Mouse (Mus musculus): Measurements from ENCODE around the gene Gabra2. TPM values are rescaled to one million over a fixed set of nuclear protein-coding genes. Genes with fewer than 3 reads are reported as not detected.

The Gabra2 gene
- polyA plus RNA-seq, 1 experiment from 2014 or later: 0.06 TPM

GRCm38 (mm10) chr5:71091926-71092325 is 3.7 kb downstream of the Gabra2 start:
- H3K27ac ChIP-seq (ENCODE audit: low read length): no peak overlapping the region
- no peaks in the 10 kb centered on the region for H3K9me3 ChIP-seq (ENCODE audit: control insufficient read depth, low read length)
- ATAC-seq (ENCODE audit: low read depth): no peak
- H3K4me3 ChIP-seq (ENCODE audit: low read length): no peak overlapping the region
- no peak overlapping the region for H3K4me2 ChIP-seq (ENCODE audit: low read depth, low read length)
- 46% methylated on average over 2 of the region's 2 CpGs for WGBS
- no peak overlapping the region for H3K9ac ChIP-seq (ENCODE audit: low read length)
- H3K36me3 ChIP-seq (ENCODE audit: control insufficient read depth, insufficient read depth, low read length): no peaks in the 10 kb centered on the region
- peaks cover 14% of the 10 kb centered on the region for H3K27me3 ChIP-seq (ENCODE audit: control insufficient read depth, insufficient read depth, low read depth, low read length)
- H3K4me1 ChIP-seq (replicated peaks; ENCODE audit: control insufficient read depth, insufficient read depth, low read length): peaks cover 5% of the 10 kb centered on the region; the same call in 1 of the 2 replicates

- H3K27me3 ChIP-seq (ENCODE audit: control insufficient read depth, insufficient read depth, low read depth, low read length): no peaks in the 10 kb centered on the region
- no peak overlapping the region for H3K27ac ChIP-seq (ENCODE audit: low read length)
- ATAC-seq (ENCODE audit: low read depth): no peak
- H3K9ac ChIP-seq (ENCODE audit: low read length): no peak overlapping the region
- H3K4me2 ChIP-seq (ENCODE audit: low read depth, low read length): no peak overlapping the region
- H3K4me1 ChIP-seq (replicated peaks; ENCODE audit: control insufficient read depth, insufficient read depth, low read length): no peaks in the 10 kb centered on the region
- WGBS: 80% methylated on average over 5 of the region's 5 CpGs
- H3K4me3 ChIP-seq (ENCODE audit: low read length): no peak overlapping the region
- H3K36me3 ChIP-seq (ENCODE audit: control insufficient read depth, insufficient read depth, low read length): no peaks in the 10 kb centered on the region
- no peaks in the 10 kb centered on the region for H3K9me3 ChIP-seq (ENCODE audit: control insufficient read depth, low read length)
These were observed 16.8 kb downstream of the Gabra2 start for GRCm38 (mm10) chr5:71078861-71079260.

DNA sequence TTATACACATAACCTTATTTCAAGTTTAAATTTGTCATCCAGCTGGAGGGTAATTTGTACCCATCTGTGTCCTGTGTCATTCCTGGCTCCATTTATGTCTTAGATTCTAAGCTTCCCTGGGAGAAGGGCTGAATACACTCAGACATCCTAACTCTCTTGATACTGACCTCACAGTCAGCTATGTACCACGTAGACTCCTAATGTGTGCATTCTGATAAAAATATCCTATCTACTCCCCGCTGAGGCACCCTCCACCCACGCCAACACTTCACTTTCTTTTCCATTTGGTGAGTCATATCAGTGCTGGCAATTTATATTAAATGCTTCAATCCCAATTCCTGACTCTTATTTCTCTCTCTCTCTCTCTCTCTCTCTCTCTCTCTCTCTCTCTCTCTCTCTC is 34.0 kb downstream of the Gabra2 start:
- Histone ChIP-seq H3K4me3 (ENCODE audit: low read length) (no peak overlapping the region), H3K9me3 (ENCODE audit: control insufficient read depth, low read length) (no peaks in the 10 kb centered on the region), H3K4me2 (ENCODE audit: low read depth, low read length) (no peak overlapping the region), H3K4me1 (replicated peaks; ENCODE audit: control insufficient read depth, insufficient read depth, low read length) (no peaks in the 10 kb centered on the region), H3K9ac (ENCODE audit: low read length) (no peak overlapping the region), H3K27ac (ENCODE audit: low read length) (no peak overlapping the region), H3K27me3 (ENCODE audit: control insufficient read depth, insufficient read depth, low read depth, low read length) (no peaks in the 10 kb centered on the region), H3K36me3 (ENCODE audit: control insufficient read depth, insufficient read depth, low read length) (no peaks in the 10 kb centered on the region)
- WGBS: 54% methylated on average over 3 of the region's 3 CpGs
- no peak for ATAC-seq (ENCODE audit: low read depth)

DNA sequence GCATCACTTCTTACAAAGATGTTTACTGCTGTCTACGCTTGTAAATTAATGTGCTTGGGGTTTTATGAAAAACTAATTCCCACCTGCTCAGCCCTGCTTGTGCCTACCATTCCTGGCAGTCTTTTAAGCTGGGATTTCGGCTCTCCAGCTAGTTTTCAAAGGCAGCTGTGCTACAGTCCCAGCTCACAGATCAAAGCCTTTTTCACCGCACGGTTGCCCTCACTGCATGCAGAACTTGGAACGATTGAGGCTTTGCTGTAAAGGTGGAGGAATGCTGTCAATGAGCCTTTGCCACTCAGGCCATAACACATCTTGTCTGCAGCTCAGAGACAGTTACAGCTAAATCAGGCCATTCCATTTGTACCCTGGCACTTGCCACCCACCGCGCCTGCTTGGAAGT is 37.6 kb downstream of the Gabra2 start:
- no peaks in the 10 kb centered on the region for H3K4me1 ChIP-seq (replicated peaks; ENCODE audit: control insufficient read depth, insufficient read depth, low read length)
- H3K9me3 ChIP-seq (ENCODE audit: control insufficient read depth, low read length): no peaks in the 10 kb centered on the region
- H3K27me3 ChIP-seq (ENCODE audit: control insufficient read depth, insufficient read depth, low read depth, low read length): no peaks in the 10 kb centered on the region
- no peak overlapping the region for H3K27ac ChIP-seq (ENCODE audit: low read length)
- no peak for ATAC-seq (ENCODE audit: low read depth)
- H3K9ac ChIP-seq (ENCODE audit: low read length): no peak overlapping the region
- H3K4me3 ChIP-seq (ENCODE audit: low read length): no peak overlapping the region
- 69% methylated on average over 7 of the region's 7 CpGs for WGBS
- H3K36me3 ChIP-seq (ENCODE audit: control insufficient read depth, insufficient read depth, low read length): no peaks in the 10 kb centered on the region
- no peak overlapping the region for H3K4me2 ChIP-seq (ENCODE audit: low read depth, low read length)

DNA sequence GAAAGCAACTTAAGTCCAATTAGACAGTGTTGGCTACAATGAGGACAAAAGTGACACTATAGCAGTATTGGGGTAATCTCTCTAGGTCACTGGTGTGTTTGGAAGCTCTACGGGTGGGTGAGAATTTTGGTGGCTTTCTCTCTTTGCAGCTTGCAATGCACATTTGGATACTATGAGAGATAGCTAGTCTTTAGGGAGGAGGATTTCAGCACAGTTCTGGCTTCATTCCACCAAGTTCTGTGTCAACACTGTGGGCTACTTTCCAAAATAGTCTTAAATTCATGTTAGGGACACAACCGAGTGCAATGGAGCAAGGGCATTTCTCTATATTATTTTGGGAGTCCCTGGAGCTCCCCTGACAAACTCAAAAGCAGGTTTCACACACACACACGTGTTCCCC is 58.3 kb downstream of the Gabra2 start:
- Histone ChIP-seq H3K4me3 (ENCODE audit: low read length) (no peak overlapping the region), H3K4me1 (replicated peaks; ENCODE audit: control insufficient read depth, insufficient read depth, low read length) (no peaks in the 10 kb centered on the region), H3K9me3 (ENCODE audit: control insufficient read depth, low read length) (no peaks in the 10 kb centered on the region), H3K36me3 (ENCODE audit: control insufficient read depth, insufficient read depth, low read length) (no peaks in the 10 kb centered on the region), H3K27ac (ENCODE audit: low read length) (no peak overlapping the region), H3K9ac (ENCODE audit: low read length) (no peak overlapping the region), H3K4me2 (ENCODE audit: low read depth, low read length) (no peak overlapping the region), H3K27me3 (ENCODE audit: control insufficient read depth, insufficient read depth, low read depth, low read length) (no peaks in the 10 kb centered on the region)
- WGBS: 63% methylated on average over 3 of the region's 3 CpGs
- ATAC-seq (ENCODE audit: low read depth): no peak

DNA sequence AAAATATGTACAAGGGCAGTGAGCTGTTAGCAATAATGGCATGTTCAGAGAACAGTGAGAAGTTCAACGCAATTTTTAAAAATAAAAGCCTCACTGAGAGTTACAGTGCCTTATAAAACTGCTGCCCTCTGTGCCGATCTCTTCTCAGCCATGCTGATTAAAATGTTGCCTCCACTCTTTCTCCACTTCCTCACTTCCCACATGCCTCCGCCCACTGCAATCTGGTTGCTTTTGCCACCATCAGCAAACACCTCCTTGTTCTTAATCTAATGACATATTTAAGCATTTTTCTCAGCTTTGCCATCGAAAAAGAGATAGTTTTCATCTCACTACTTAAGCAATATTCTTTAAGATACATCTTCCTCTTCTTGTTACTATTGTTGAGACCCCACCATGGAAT is 69.7 kb downstream of the Gabra2 start:
- H3K36me3 ChIP-seq (ENCODE audit: control insufficient read depth, insufficient read depth, low read length): no peaks in the 10 kb centered on the region
- H3K4me3 ChIP-seq (ENCODE audit: low read length): no peak overlapping the region
- WGBS: 69% methylated on average over 4 of the region's 4 CpGs
- H3K9me3 ChIP-seq (ENCODE audit: control insufficient read depth, low read length): no peaks in the 10 kb centered on the region
- H3K27me3 ChIP-seq (ENCODE audit: control insufficient read depth, insufficient read depth, low read depth, low read length): no peaks in the 10 kb centered on the region
- no peak overlapping the region for H3K27ac ChIP-seq (ENCODE audit: low read length)
- H3K4me2 ChIP-seq (ENCODE audit: low read depth, low read length): no peak overlapping the region
- H3K9ac ChIP-seq (ENCODE audit: low read length): no peak overlapping the region
- no peaks in the 10 kb centered on the region for H3K4me1 ChIP-seq (replicated peaks; ENCODE audit: control insufficient read depth, insufficient read depth, low read length)
- no peak for ATAC-seq (ENCODE audit: low read depth)

DNA sequence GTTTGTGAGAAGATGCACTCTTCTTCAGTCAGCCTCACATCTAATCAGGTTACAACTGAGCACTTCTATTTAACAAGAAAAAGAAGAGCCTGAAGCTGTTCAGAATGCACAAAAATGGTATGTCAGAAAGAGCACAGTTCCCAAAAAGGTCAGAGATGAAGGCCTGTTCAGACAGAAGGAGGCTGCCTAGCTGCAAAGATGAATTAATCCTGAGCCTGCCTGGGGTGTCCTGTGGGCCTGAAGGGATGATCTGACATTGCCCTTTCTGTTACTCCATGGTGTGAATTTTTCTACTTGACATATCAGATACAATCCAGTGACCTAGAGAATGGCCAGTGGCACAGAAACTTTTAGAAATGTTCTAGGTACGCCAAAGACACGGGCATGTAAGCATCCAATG is 83.9 kb downstream of the Gabra2 start:
- Histone ChIP-seq H3K4me3 (ENCODE audit: low read length) (no peak overlapping the region), H3K9ac (ENCODE audit: low read length) (no peak overlapping the region), H3K9me3 (ENCODE audit: control insufficient read depth, low read length) (no peaks in the 10 kb centered on the region), H3K4me2 (ENCODE audit: low read depth, low read length) (no peak overlapping the region), H3K4me1 (replicated peaks; ENCODE audit: control insufficient read depth, insufficient read depth, low read length) (no peaks in the 10 kb centered on the region), H3K27me3 (ENCODE audit: control insufficient read depth, insufficient read depth, low read depth, low read length) (no peaks in the 10 kb centered on the region), H3K27ac (ENCODE audit: low read length) (no peak overlapping the region), H3K36me3 (ENCODE audit: control insufficient read depth, insufficient read depth, low read length) (no peaks in the 10 kb centered on the region)
- WGBS: 72% methylated on average over 2 of the region's 2 CpGs
- no peak for ATAC-seq (ENCODE audit: low read depth)

DNA sequence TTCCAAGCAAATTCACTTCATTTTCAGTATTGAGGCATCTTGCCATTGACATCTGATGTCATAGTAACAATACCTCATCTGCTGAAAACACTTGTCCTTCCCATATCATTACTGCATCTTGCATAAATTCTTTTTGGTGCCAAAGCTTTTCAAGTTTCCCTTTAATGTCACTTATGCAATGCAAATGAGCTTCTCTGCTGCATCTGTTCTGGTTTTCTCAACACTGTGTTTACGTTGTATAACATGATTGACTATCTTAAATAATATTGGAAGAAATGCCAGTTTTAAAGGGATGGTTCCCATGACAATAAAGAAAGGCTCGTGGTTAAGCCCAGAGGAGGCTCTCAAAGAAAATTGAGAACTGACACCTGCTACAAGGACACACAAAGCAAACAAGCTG is 84.4 kb downstream of the Gabra2 start:
- Histone ChIP-seq H3K36me3 (ENCODE audit: control insufficient read depth, insufficient read depth, low read length) (no peaks in the 10 kb centered on the region), H3K27ac (ENCODE audit: low read length) (no peak overlapping the region), H3K9ac (ENCODE audit: low read length) (no peak overlapping the region), H3K9me3 (ENCODE audit: control insufficient read depth, low read length) (no peaks in the 10 kb centered on the region), H3K4me2 (ENCODE audit: low read depth, low read length) (no peak overlapping the region), H3K4me1 (replicated peaks; ENCODE audit: control insufficient read depth, insufficient read depth, low read length) (no peaks in the 10 kb centered on the region), H3K27me3 (ENCODE audit: control insufficient read depth, insufficient read depth, low read depth, low read length) (no peaks in the 10 kb centered on the region), H3K4me3 (ENCODE audit: low read length) (no peak overlapping the region)
- no peak for ATAC-seq (ENCODE audit: low read depth)
- WGBS: 37% methylated on average over 2 of the region's 2 CpGs

GRCm38 (mm10) chr5:71010797-71011196 is 84.9 kb downstream of the Gabra2 start:
- Histone ChIP-seq H3K27ac (ENCODE audit: low read length) (no peak overlapping the region), H3K9me3 (ENCODE audit: control insufficient read depth, low read length) (no peaks in the 10 kb centered on the region), H3K4me1 (replicated peaks; ENCODE audit: control insufficient read depth, insufficient read depth, low read length) (no peaks in the 10 kb centered on the region), H3K27me3 (ENCODE audit: control insufficient read depth, insufficient read depth, low read depth, low read length) (no peaks in the 10 kb centered on the region), H3K4me3 (ENCODE audit: low read length) (no peak overlapping the region), H3K9ac (ENCODE audit: low read length) (no peak overlapping the region), H3K4me2 (ENCODE audit: low read depth, low read length) (no peak overlapping the region), H3K36me3 (ENCODE audit: control insufficient read depth, insufficient read depth, low read length) (no peaks in the 10 kb centered on the region)
- WGBS: 76% methylated on average over 3 of the region's 3 CpGs
- no peak for ATAC-seq (ENCODE audit: low read depth)

DNA sequence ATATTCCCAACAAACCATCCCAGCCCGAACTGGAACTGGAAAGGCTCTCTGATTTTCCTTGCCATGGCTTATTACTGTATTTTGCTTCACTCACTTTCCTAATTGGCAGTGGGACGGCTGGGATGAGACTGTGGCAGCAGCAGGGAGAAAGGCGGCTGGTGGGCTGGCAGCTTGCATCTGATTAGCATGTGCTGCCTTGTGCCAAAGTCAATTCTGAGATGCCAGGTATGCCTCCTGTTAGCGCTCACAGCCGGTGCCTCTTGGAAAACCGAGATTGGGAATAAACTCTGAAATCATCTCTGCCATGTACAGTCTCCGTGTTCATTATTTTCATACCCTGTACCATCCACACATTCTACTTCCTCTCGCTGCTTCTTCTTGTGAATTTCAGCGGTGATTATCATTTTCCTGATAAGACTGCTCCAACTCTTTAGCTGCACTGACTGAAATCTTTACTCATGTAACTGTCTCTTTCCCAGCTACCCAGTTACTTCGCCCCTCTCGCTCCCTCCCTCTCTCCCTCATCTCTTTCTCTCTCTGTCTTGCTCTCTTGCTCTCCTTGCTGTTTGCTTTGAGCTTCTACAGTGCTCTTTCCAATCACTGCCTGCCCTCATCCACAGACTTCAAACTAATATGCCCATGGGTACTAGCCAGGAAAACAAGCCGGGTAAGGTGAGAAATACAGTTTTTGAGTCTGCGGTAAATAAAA is 99.9 kb downstream of the Gabra2 start:
- H3K4me2 ChIP-seq (ENCODE audit: low read depth, low read length): no peak overlapping the region
- H3K4me3 ChIP-seq (ENCODE audit: low read length): no peak overlapping the region
- ATAC-seq (ENCODE audit: low read depth): no peak
- no peak overlapping the region for H3K27ac ChIP-seq (ENCODE audit: low read length)
- no peak overlapping the region for H3K9ac ChIP-seq (ENCODE audit: low read length)
- H3K4me1 ChIP-seq (replicated peaks; ENCODE audit: control insufficient read depth, insufficient read depth, low read length): no peaks in the 10 kb centered on the region
- WGBS: 72% methylated on average over 13 of the region's 13 CpGs
- no peaks in the 10 kb centered on the region for H3K27me3 ChIP-seq (ENCODE audit: control insufficient read depth, insufficient read depth, low read depth, low read length)
- no peaks in the 10 kb centered on the region for H3K36me3 ChIP-seq (ENCODE audit: control insufficient read depth, insufficient read depth, low read length)
- H3K9me3 ChIP-seq (ENCODE audit: control insufficient read depth, low read length): no peaks in the 10 kb centered on the region

All from lung, embryonic 16.5 days (tissue).